Mouse (Mus musculus) heart, embryonic 11.5 days (tissue): ENCODE data around the gene Arhgdib. TPM values are rescaled to one million over a fixed set of nuclear protein-coding genes. Genes with fewer than 3 reads are reported as not detected.
A peak's percentile ranks its signal among the peaks of the same experiment; 100 is the strongest.

Experiments
- ATAC-seq: fragments of 200-750 bp; cut with Nextera tagmentation; replicated peaks from 2 replicates; pipeline ENCODE4 v1.8.0; 2017; ENCODE audit warnings: moderate library complexity; ENCODE audit not compliant: insufficient number of reproducible peaks, low FRiP score, low TSS enrichment
- H3K27ac ChIP-seq: fragments of 300-500 bp; sonication (generic); 2 replicates; pipeline ENCODE4 v1.5.1; 2014; ENCODE audit warnings: mild to moderate bottlenecking, low read depth, low read length
- H3K27me3 ChIP-seq: fragments of 300-500 bp; sonication (generic); 2 replicates; pipeline ENCODE4 v1.6.1; 2014; ENCODE audit warnings: mild to moderate bottlenecking, low read length, mixed read lengths; ENCODE audit not compliant: control insufficient read depth, insufficient read depth
- H3K36me3 ChIP-seq: fragments of 300-500 bp; sonication (generic); 2 replicates; pipeline ENCODE4 v1.6.1; 2014; ENCODE audit warnings: mild to moderate bottlenecking, low read length, moderate library complexity, mixed read lengths; ENCODE audit not compliant: control insufficient read depth, insufficient read depth
- H3K4me1 ChIP-seq: fragments of 300-500 bp; sonication (generic); 2 replicates; pipeline ENCODE4 v1.6.1; 2014; ENCODE audit warnings: low read length; ENCODE audit not compliant: control insufficient read depth, insufficient read depth
- H3K4me2 ChIP-seq: fragments of 300-500 bp; sonication (generic); 2 replicates; pipeline ENCODE4 v1.6.1; 2014; ENCODE audit warnings: mild to moderate bottlenecking, moderate library complexity
- H3K4me3 ChIP-seq: fragments of 300-500 bp; sonication (generic); 2 replicates; pipeline ENCODE4 v1.5.1; 2014; ENCODE audit warnings: low read depth, low read length
- H3K9ac ChIP-seq: fragments of 300-500 bp; sonication (generic); 2 replicates; pipeline ENCODE4 v1.6.1; 2014; ENCODE audit warnings: mild to moderate bottlenecking, low read depth, low read length, moderate library complexity
- H3K9me3 ChIP-seq: fragments of 300-500 bp; sonication (generic); replicated peaks from 2 replicates; pipeline ENCODE4 v1.6.1; 2016; ENCODE audit warnings: low read length; ENCODE audit not compliant: control insufficient read depth
- WGBS: fragments of 180-500 bp; shearing (Covaris S2); extraction: QIAGEN DNeasy Blood & Tissue Kit; methylation state at CpG from one replicate; pipeline ENCODE4 v1.1.7; 2014; ENCODE audit not compliant: insufficient replicate concordance; 5-methylcytosine and 5-hydroxymethylcytosine counted together
- polyA plus RNA-seq: library from polyadenylated mRNA; unstranded; fragments of >200 nt; fragmentation: Nextera tagmentation; extraction: Ambion mirVana; gene quantifications from 2 replicates; pipeline ENCODE4 v1.2.1, GENCODE M21; 2014

Gene Arhgdib
- polyA plus RNA-seq, 1 experiment from 2014 or later = 115 TPM

DNA sequence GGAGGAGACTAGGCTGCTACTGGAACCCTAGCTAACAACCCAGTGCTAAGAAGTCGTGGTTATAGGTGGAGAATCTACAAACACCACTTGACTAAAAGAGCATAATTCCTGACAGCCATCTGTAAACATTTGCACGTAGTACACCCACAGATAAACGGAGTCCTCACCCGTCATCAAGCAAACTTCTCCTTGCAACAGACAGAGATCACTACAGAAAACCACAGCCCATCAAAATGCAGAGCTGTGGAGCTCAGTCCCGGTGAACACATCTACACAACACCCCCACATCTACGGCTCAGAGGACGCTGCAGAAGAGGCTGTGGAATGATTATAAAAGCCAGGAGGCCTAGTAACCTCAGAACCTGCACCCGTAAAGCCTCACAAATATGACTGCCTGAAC lies 2.8 kb upstream of the Arhgdib start:
- H3K27ac ChIP-seq = no peak overlapping the region
- no peak overlapping the region for H3K4me2 ChIP-seq
- H3K9me3 ChIP-seq = no peaks in the 10 kb centered on the region
- H3K4me3 ChIP-seq = no peak overlapping the region
- peaks cover 18% of the 10 kb centered on the region for H3K4me1 ChIP-seq
- no peak overlapping the region for H3K9ac ChIP-seq
- H3K36me3 ChIP-seq = no peaks in the 10 kb centered on the region
- no peak for ATAC-seq
- H3K27me3 ChIP-seq = no peaks in the 10 kb centered on the region
- 84% methylated on average over 8 of the region's 8 CpGs for WGBS

DNA sequence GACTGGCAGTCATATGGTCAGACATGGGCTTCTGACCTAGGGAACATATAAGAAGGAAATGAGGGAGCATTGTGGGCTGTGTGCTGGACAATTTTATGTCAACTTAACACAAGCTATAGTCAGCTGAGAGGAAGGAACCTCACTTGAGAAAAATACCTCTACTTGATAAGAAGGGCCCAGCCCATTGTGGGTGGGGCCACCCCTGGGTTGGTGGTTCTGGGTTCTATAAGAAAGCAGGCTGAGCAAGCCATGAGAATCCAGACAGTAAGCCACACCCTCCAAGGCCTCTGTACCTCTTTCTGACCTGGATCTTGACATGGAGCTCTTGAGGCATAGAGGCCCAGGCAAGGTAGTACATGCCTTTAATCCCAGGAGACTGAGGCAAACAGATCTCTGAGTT lies 1.7 kb upstream of the Arhgdib start:
- no peak for ATAC-seq

DNA sequence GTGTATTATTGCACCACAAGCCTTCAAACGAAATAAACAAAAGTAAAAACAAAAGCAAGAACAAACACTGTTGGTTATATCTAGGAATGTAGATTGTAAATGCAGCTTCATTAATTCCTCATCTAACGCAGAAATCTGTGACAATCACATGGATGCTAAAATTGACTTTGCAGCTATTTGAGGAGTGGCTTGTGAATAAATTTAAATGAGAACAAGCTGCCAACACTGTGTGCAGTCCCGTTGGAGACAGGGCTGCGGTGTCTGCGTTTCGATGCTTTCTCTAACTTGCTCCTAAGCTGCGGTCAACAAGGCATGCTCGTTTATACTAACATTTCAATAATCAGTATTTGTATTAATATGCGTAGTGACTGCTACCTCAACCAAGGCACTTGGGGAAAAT lies 581 bp upstream of the Arhgdib start:
- ATAC-seq = no peak
- Histone ChIP-seq H3K4me1 (peaks cover 25% of the 10 kb centered on the region), H3K27ac (no peak overlapping the region), H3K4me3 (no peak overlapping the region), H3K4me2 (no peak overlapping the region), H3K36me3 (no peaks in the 10 kb centered on the region), H3K9me3 (no peaks in the 10 kb centered on the region), H3K9ac (no peak overlapping the region), H3K27me3 (no peaks in the 10 kb centered on the region)
- 81% methylated on average over 9 of the region's 9 CpGs for WGBS

More for the DNA sequence above, 1.7 kb upstream of the Arhgdib start:
- Histone ChIP-seq H3K9me3 (no peaks in the 10 kb centered on the region), H3K4me2 (no peak overlapping the region), H3K27ac (no peak overlapping the region), H3K4me3 (no peak overlapping the region), H3K27me3 (no peaks in the 10 kb centered on the region), H3K36me3 (no peaks in the 10 kb centered on the region), H3K4me1 (peaks cover 23% of the 10 kb centered on the region), H3K9ac (no peak overlapping the region)

DNA sequence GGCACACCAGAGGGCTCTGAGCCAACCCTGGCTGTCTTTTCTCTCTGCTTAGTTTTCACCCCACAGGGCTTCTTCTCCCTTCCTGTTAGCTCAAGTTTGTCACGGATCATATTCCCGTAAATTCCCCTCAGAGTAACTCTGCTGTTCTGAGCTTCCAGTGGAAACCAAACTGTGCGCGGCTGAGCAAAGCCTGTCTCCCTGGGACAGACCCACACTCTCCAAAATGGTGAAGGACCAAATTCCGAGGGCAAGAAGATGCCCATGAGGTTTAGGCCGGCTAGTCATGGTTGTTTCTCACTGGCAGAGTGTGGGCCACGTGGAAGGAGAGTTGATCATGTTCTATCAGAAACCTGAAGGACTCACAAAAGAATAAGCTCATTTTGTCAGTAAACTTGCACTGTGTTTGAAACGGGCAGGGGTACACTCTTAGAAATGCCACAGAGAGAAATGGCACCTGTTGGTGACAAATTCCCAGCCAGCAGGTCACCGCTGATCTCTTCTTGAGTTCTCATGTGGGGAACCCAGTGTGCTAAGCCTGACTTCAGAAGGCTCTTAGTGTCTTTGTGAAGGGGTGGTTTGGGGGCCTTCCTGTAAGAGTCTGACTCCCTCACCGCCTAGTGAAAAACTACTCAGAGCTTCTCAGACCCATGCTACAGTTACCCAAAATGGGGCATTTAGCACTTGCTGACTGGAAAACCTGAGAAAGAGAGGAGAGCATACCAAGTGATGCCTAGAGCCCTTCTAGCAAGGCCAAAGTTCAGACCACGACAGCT lies 1.3 kb downstream of the Arhgdib start:
- ATAC-seq = no peak
- peak overlapping the region; percentile 54; the same call in 1 of the 2 replicates for H3K9ac ChIP-seq
- WGBS = 77% methylated on average over 11 of the region's 11 CpGs

DNA sequence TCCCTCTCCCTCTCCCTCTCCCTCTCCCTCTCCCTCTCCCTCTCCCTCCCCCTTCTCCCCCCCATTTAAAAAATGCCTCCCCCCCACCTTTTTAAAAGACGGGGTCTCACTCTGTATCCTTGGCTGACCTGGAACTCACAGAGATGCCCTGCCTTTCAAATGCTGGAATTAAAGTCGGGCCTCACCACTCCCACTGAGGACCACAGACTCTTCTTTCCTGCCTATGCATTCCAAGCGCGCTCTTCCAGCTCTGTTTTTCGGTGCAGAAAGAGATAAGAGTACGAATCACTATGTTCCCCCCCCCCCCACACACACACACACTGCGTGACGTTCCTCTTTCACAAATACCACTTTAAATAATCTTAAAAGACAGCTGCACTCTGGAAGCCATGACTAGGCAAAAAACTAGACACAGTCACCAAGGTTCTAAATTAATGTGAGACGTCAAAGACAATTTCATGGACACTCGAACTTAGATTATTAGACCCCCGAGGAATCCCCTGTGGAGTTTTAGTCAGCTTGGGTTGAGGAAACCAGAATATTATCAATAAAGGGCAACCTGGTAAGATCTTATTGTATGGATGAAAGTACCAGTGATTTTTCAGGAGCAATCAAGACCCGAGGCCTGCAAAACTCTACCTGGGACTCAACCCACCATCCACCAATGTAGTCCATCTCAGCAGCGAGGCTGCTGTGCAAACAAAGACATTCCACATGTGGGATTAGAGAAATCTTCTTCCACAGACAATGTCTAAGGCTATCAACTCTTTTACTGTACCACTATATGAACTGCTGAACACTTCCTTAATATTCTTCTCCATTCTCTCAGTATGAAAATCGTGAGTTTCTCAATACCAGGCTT lies 2.1 kb downstream of the Arhgdib start:
- H3K27me3 ChIP-seq = no peaks in the 10 kb centered on the region
- peak overlapping the region; percentile 88 for H3K27ac ChIP-seq
- H3K4me1 ChIP-seq = peaks cover 26% of the 10 kb centered on the region
- no peak for ATAC-seq
- no peak overlapping the region for H3K9ac ChIP-seq
- H3K9me3 ChIP-seq = no peaks in the 10 kb centered on the region
- WGBS = 52% methylated on average over 14 of the region's 14 CpGs
- H3K4me3 ChIP-seq = no peak overlapping the region
- H3K36me3 ChIP-seq = no peaks in the 10 kb centered on the region
- H3K4me2 ChIP-seq = peak overlapping the region; percentile 60; the same call in 1 of the 2 replicates

More for the DNA sequence above, 1.3 kb downstream of the Arhgdib start:
- Histone ChIP-seq H3K27me3 (no peaks in the 10 kb centered on the region), H3K4me3 (peak overlapping the region; percentile 31; the same call in 1 of the 2 replicates), H3K9me3 (no peaks in the 10 kb centered on the region), H3K36me3 (no peaks in the 10 kb centered on the region), H3K4me1 (peaks cover 23% of the 10 kb centered on the region), H3K27ac (peak overlapping the region; percentile 88), H3K4me2 (peak overlapping the region; percentile 60)

DNA sequence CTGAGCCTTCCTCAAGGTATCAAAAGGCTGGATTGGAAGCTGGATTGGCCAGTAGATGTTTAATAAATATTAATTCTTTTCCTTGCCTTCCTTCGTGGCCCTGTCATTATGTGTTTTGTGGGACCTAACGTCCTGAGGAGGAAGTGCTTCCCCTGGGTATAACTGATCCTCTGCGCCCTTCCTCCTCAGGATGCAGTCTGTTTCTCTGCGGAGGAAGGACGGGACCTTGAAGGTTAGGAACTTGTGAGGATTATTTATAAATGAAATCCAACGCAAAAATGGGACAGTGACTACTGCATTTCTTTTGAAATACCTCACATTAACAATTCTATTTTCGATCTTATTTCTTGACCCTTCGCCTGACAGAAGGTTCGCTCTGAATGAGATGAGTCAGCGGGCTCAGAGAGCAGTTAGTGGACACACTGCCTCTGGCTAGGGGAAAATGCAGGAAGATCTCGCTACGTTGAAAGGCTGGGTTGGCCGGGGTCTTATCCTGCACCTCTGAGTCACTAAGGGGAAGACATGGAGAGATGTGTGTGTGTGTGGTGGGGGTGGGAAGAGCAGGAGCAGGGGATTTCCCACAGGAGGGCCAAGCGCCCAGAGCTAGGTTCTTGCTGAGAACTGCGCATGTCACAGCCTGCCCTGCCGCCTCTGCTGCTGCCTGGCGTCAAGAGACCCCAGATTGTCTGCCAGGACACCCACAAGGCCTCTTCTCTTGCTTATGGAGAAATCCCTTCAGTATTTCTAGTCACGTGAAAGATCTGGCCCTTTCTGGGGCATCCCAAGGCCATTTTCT lies 3.2 kb downstream of the Arhgdib start:
- 58% methylated on average over 18 of the region's 18 CpGs for WGBS
- Histone ChIP-seq H3K27me3 (no peaks in the 10 kb centered on the region), H3K27ac (peak overlapping the region; percentile 50; the same call in 1 of the 2 replicates), H3K9me3 (no peaks in the 10 kb centered on the region), H3K4me3 (no peak overlapping the region), H3K9ac (0 out of 2 replicates have a peak overlapping the region, but pooled peaks have one; percentile 16), H3K36me3 (no peaks in the 10 kb centered on the region), H3K4me1 (peaks cover 26% of the 10 kb centered on the region), H3K4me2 (peak overlapping the region; percentile 16; the same call in 1 of the 2 replicates)
- 0 out of 2 replicates have a peak, but pooled peaks have one; percentile 20 for ATAC-seq

DNA sequence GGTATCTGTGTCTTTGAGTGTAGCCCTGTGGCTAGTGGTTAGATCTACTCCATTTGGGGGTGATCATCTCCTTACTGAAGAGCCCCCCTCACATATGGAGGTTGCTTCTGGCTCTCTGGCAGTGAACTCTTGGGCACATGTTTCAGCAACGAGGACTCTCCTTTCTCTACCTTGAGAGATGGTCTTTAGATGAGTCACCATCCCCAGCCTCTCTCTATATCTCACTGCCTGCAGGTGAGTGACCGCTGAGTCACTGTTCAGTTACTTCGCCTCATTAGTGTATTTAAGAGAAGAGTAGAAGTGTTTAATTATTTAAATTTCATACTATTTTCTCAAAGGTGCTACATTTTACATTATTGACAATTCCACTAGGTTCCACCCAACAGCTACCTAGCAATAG lies 4.6 kb downstream of the Arhgdib start:
- H3K4me2 ChIP-seq = no peak overlapping the region
- no peak for ATAC-seq
- WGBS = 80% methylated on average over 3 of the region's 3 CpGs

DNA sequence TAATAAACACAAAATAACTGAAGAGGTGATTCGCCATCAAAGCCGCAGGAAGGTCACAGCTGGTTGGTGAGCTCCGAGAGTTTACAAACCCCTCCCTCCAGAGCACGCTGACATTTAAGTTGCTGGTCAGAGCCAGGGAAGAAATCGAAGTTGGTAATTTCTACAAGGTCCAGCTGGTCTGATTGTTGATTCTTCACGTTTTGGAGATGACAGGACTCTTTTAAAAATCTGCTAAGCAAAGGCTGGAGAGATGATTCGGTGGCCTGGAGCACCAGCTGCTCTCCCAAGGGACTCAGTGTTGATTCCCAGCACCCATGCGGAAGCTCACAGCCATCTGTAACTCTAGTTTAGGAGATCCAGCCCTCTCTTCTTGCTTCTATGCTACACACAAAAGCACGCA lies 5.3 kb downstream of the Arhgdib start:
- Histone ChIP-seq H3K36me3 (no peaks in the 10 kb centered on the region), H3K4me3 (no peak overlapping the region), H3K4me2 (no peak overlapping the region), H3K9ac (no peak overlapping the region), H3K27ac (no peak overlapping the region), H3K4me1 (peaks cover 22% of the 10 kb centered on the region), H3K9me3 (no peaks in the 10 kb centered on the region), H3K27me3 (no peaks in the 10 kb centered on the region)
- 78% methylated on average over 9 of the region's 9 CpGs for WGBS
- no peak for ATAC-seq

More for the DNA sequence above, 4.6 kb downstream of the Arhgdib start:
- H3K36me3 ChIP-seq = no peaks in the 10 kb centered on the region
- H3K4me3 ChIP-seq = no peak overlapping the region
- no peaks in the 10 kb centered on the region for H3K27me3 ChIP-seq
- H3K9ac ChIP-seq = no peak overlapping the region
- H3K27ac ChIP-seq = no peak overlapping the region
- H3K9me3 ChIP-seq = no peaks in the 10 kb centered on the region
- peaks cover 26% of the 10 kb centered on the region for H3K4me1 ChIP-seq
